Mouse (Mus musculus) midbrain, postnatal 0 days (tissue): ENCODE data around the gene Hes1. TPM values are rescaled to one million over a fixed set of nuclear protein-coding genes. Genes with fewer than 3 reads are reported as not detected.

ENCODE experiments used
- ATAC-seq: fragments of 200-750 bp; cut with Nextera tagmentation; 2 replicates; pipeline ENCODE4 v1.8.0; 2017; ENCODE audit warnings: moderate number of reproducible peaks, mild to moderate bottlenecking, moderate TSS enrichment, moderate library complexity; ENCODE audit not compliant: low FRiP score
- DNase-seq: peaks from one replicate; pipeline ENCODE4 v3.0.0-alpha.2; 2015; ENCODE audit warnings: low spot score
- H3K27ac ChIP-seq: fragments of 300-500 bp; sonication (generic); 2 replicates; pipeline ENCODE4 v1.5.1; 2014; ENCODE audit warnings: low read depth, mild to moderate bottlenecking, low read length, mixed read lengths
- H3K27me3 ChIP-seq: fragments of 300-500 bp; sonication (generic); 2 replicates; pipeline ENCODE4 v1.6.1; 2014; ENCODE audit warnings: low read length, control low read depth, mixed read lengths; ENCODE audit not compliant: insufficient read depth
- H3K36me3 ChIP-seq: fragments of 300-500 bp; sonication (generic); 2 replicates; pipeline ENCODE4 v1.6.1; 2014; ENCODE audit warnings: low read length, control low read depth, mixed read lengths; ENCODE audit not compliant: insufficient read depth
- H3K4me1 ChIP-seq: fragments of 300-500 bp; sonication (generic); 2 replicates; pipeline ENCODE4 v1.6.1; 2014; ENCODE audit warnings: mild to moderate bottlenecking, control low read depth, antibody characterized with exemption, low read length, mixed read lengths; ENCODE audit not compliant: insufficient read depth
- H3K4me2 ChIP-seq: fragments of 300-500 bp; sonication (generic); 2 replicates; pipeline ENCODE4 v1.6.1; 2014; ENCODE audit warnings: low read depth, mild to moderate bottlenecking, low read length, mixed read lengths; ENCODE audit not compliant: poor library complexity, severe bottlenecking
- H3K4me3 ChIP-seq: fragments of 300-500 bp; sonication (generic); 2 replicates; pipeline ENCODE4 v1.5.1; 2014; ENCODE audit warnings: low read depth, mild to moderate bottlenecking, low read length, moderate library complexity
- H3K9ac ChIP-seq: fragments of 300-500 bp; sonication (generic); replicated peaks from 2 replicates; pipeline ENCODE4 v1.6.1; 2014; ENCODE audit warnings: mild to moderate bottlenecking, low read length, moderate library complexity, mixed read lengths; ENCODE audit not compliant: poor library complexity, severe bottlenecking
- H3K9me3 ChIP-seq: fragments of 300-500 bp; sonication (generic); 2 replicates; pipeline ENCODE4 v1.6.1; 2016; ENCODE audit warnings: low read length, control low read depth
- CTCF ChIP-seq: IDR thresholded peaks from 2 replicates; pipeline ENCODE4 v1.5.1; 2016; ENCODE audit warnings: antibody characterized with exemption, mild to moderate bottlenecking
- WGBS: fragments of 180-500 bp; shearing (Covaris S2); extraction: QIAGEN DNeasy Blood & Tissue Kit; methylation state at CpG from one replicate; pipeline ENCODE4 v1.1.7; 2014; 5-methylcytosine and 5-hydroxymethylcytosine counted together
- polyA plus RNA-seq: library from polyadenylated mRNA; unstranded; fragments of >200 nt; fragmentation: Nextera tagmentation; extraction: Ambion mirVana; gene quantifications from 2 replicates; pipeline ENCODE4 v1.2.1, GENCODE M21; 2015
- total RNA-seq: library from RNA; depleted of rRNA; stranded (reverse); fragments of >200 nt; gene quantifications from 2 replicates; pipeline ENCODE4 v1.2.3, GENCODE M21; 2014

The Hes1 gene
- total and polyA plus RNA-seq, 2 experiments from 2014 or later = 10.2 to 13.0 TPM

- Histone ChIP-seq H3K4me3 (no peak overlapping the region), H3K9me3 (no peaks in the 10 kb centered on the region), H3K4me2 (no peak overlapping the region), H3K4me1 (no peaks in the 10 kb centered on the region), H3K27me3 (no peaks in the 10 kb centered on the region), H3K36me3 (no peaks in the 10 kb centered on the region), H3K27ac (no peak overlapping the region), H3K9ac (no peak overlapping the region)
- no peak for ATAC-seq
- DNase-seq = no peak
- 59% methylated on average over 6 of the region's 6 CpGs for WGBS
- TF ChIP-seq CTCF = no peak
These were observed 29.7 kb upstream of the Hes1 start for GRCm38 (mm10) chr16:30034521-30034920.

GRCm38 (mm10) chr16:30034979-30035440, 29.2 kb upstream of the Hes1 start:
- no peaks in the 10 kb centered on the region for H3K27me3 ChIP-seq
- no peaks in the 10 kb centered on the region for H3K9me3 ChIP-seq
- no peak overlapping the region for H3K4me2 ChIP-seq
- TF ChIP-seq CTCF = no peak
- no peaks in the 10 kb centered on the region for H3K36me3 ChIP-seq
- H3K9ac ChIP-seq = no peak overlapping the region
- no peak overlapping the region for H3K27ac ChIP-seq
- DNase-seq (no peak), ATAC-seq (no peak)
- H3K4me1 ChIP-seq = no peaks in the 10 kb centered on the region
- H3K4me3 ChIP-seq = no peak overlapping the region
- WGBS = 81% methylated on average over 5 of the region's 5 CpGs

DNA sequence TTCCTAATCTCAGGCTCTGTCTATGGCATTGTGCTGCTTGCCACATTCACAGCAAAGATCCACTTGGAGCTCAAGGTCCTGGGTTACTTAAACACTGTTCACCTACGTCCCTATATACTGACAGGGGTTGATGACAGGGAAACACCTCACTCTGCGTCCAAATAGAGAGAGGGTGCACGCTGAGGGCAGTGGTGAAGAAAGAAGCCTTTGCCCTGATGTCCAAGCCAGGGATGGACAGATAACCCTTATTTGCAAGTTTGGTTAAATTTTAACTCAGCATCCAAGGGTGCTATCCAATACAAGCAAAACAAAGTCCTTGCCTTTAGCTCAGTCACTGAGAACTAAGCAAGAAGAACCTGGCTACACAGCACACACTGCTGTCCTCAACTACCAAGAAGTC, 28.1 kb upstream of the Hes1 start:
- no peak overlapping the region for H3K4me3 ChIP-seq
- no peak overlapping the region for H3K27ac ChIP-seq
- H3K27me3 ChIP-seq = no peaks in the 10 kb centered on the region
- DNase-seq (no peak), ATAC-seq (no peak)
- H3K4me2 ChIP-seq = no peak overlapping the region
- H3K36me3 ChIP-seq = no peaks in the 10 kb centered on the region
- H3K9ac ChIP-seq = no peak overlapping the region
- WGBS = 93% methylated on average over 3 of the region's 3 CpGs
- TF ChIP-seq CTCF = no peak
- no peaks in the 10 kb centered on the region for H3K4me1 ChIP-seq
- H3K9me3 ChIP-seq = no peaks in the 10 kb centered on the region

GRCm38 (mm10) chr16:30038663-30039593, 25.3 kb upstream of the Hes1 start:
- WGBS = 25% methylated on average over 15 of the region's 17 CpGs
- Histone ChIP-seq H3K27ac (no peak overlapping the region), H3K4me1 (no peaks in the 10 kb centered on the region), H3K9ac (no peak overlapping the region), H3K9me3 (no peaks in the 10 kb centered on the region), H3K27me3 (0 out of 2 replicates have a peak, but pooled peaks cover 3% of the 10 kb centered on the region), H3K36me3 (no peaks in the 10 kb centered on the region), H3K4me2 (no peak overlapping the region), H3K4me3 (no peak overlapping the region)
- DNase-seq (no peak), ATAC-seq (no peak; the same call in 1 of the 2 replicates)
- no peak for TF ChIP-seq CTCF

DNA sequence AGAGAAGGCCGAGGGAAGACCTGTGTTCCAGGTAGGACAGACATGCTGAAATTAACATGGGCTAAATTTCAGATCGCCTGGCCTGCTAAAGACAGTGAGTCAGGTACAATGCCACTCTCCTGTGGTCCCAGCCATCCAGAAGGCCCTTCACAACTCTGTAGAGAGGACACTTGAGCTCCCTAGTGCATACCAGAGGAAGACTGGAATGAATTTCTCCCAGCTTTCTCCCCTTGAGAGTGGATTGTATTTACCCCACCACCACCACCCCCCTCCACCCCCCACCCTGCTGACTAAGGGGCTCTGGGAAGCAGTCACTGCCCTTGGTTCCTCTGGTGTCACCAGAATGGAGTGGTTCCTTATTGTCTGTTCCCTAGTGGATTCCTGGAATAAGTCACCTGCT, 24.3 kb upstream of the Hes1 start:
- TF ChIP-seq CTCF = no peak
- 79% methylated on average over 2 of the region's 2 CpGs for WGBS
- no peaks in the 10 kb centered on the region for H3K9me3 ChIP-seq

DNA sequence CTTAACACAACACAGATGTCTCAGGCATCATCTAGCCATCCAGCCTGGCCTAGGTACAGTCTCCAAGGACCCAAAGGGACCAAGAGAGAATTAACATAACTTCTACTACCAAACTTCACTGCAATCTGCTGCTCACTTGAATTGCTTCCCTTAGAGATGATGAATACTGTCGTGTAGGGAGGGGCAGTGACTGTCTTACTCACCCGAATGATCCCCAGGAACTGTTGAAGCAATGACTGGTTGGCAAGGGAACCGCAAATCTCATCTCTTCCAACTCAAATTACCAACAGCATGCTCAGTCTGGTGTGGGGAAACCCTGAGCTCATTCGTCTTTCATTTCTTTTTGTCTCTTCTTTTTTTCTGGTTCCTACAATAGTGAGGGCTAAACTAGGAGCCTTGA, 21.3 kb upstream of the Hes1 start:
- WGBS = 68% methylated on average over 4 of the region's 4 CpGs
- no peak overlapping the region for H3K9ac ChIP-seq
- DNase-seq = no peak

More for the DNA sequence above, 24.3 kb upstream of the Hes1 start:
- H3K36me3 ChIP-seq = no peaks in the 10 kb centered on the region
- H3K27me3 ChIP-seq = 0 out of 2 replicates have a peak, but pooled peaks cover 3% of the 10 kb centered on the region
- no peak overlapping the region for H3K27ac ChIP-seq
- ATAC-seq (no peak), DNase-seq (no peak)
- H3K9ac ChIP-seq = no peak overlapping the region
- no peaks in the 10 kb centered on the region for H3K4me1 ChIP-seq
- H3K4me3 ChIP-seq = no peak overlapping the region
- no peak overlapping the region for H3K4me2 ChIP-seq

More for the DNA sequence above, 21.3 kb upstream of the Hes1 start:
- no peaks in the 10 kb centered on the region for H3K36me3 ChIP-seq
- H3K9me3 ChIP-seq = no peaks in the 10 kb centered on the region
- H3K27me3 ChIP-seq = 0 out of 2 replicates have a peak, but pooled peaks cover 3% of the 10 kb centered on the region
- no peak overlapping the region for H3K27ac ChIP-seq
- ATAC-seq = no peak
- no peak overlapping the region for H3K4me3 ChIP-seq
- H3K4me2 ChIP-seq = no peak overlapping the region
- no peaks in the 10 kb centered on the region for H3K4me1 ChIP-seq
- TF ChIP-seq CTCF = no peak
